Mouse (Mus musculus) layer of hippocampus, postnatal 25 days (tissue): ENCODE data around the gene Aebp1. TPM values are rescaled to one million over a fixed set of nuclear protein-coding genes. Genes with fewer than 3 reads are reported as not detected.

Experiments used
- DNase-seq, 2 experiments: peaks; one replicate each; pipeline ENCODE4 v3.0.0; 2022; ENCODE audit warnings: mixed read lengths in 2 of 2, low spot score in 1 of 2; ENCODE audit errors: extremely low spot score in 1 of 2
- total RNA-seq, 2 experiments: library from RNA; stranded (reverse); gene quantifications; 2 replicates each; pipeline ENCODE4 v1.2.3; 2021

The Aebp1 gene
- total RNA-seq, 2 experiments from 2014 or later: 6.0 to 6.1 TPM

- no peak for DNase-seq
These were observed 54.4 kb downstream of the Aebp1 start for GRCm38 (mm10) chr11:5916178-5916548.

- DNase-seq: no peak
These were observed 56.4 kb downstream of the Aebp1 start for GRCm38 (mm10) chr11:5918111-5918510.

DNA sequence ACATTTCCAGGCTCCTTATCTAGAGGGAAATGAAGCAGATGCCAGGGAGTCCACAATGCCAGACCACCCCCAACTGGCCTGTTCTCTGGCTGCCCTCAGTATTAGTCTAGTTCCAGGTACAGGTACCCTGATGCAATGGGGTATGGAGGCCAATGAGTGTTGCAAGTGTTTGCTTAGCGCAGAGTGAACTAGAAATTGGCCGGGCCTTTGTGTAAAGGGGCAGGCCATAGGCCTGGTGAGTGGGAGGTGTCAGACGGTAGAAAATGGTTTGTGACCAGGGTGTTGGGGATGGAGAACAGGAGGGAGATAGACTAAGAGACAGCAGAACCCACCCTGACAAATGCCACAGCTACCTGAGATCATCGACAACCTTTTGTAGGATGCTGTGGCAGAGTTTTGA lies 57.9 kb downstream of the Aebp1 start:
- no peak for DNase-seq

DNA sequence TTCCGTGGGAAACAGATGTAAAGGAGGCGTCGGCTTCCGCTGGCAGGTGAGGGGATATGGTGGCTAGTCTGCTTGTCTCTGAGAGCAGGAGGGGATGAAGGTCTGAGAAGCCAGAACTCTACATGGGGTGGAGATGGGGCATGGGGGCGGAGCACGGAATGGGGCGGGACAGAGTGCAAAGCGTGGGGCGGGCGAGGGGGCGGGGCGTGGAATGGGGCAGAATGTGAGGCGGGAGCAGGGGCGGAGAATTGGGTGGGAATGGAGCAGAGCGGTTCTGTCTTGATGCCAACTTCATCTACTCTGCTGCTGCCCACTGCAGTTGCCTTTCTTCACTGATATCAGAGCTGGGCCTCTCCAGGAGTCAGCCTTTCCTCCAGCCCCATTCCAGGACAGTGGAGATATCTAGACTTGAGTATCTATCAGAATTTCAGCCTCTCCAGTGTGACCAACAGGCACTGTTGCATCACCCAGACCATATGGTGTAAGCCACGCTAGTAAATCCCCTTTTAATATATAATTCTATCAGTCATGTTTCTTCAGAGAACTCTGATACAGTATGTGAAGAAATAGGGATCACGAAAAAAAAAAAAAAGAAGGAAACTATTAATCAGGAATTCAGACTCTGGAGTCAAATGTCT lies 58.7 kb downstream of the Aebp1 start:
- DNase-seq: no peak

Other genes with a start within 250 kb of the Aebp1 start
- gene Mrps24, start 146.3 kb upstream of the Aebp1 start, total RNA-seq: 10 to 100 TPM; 67.7 to 79.1 TPM
- gene Urgcp, start 99.6 kb upstream of the Aebp1 start, total RNA-seq: 10 to 100 TPM; 64.7 to 68.7 TPM
- 10 to 100 TPM; 82.2 to 82.7 TPM for gene Dbnl, start 73.5 kb upstream of the Aebp1 start, total RNA-seq
- gene Pgam2, start 58.2 kb upstream of the Aebp1 start, total RNA-seq: 10 to 100 TPM; 16.4 to 17.2 TPM
- gene Polm, start 23.9 kb upstream of the Aebp1 start, total RNA-seq: 10 to 100 TPM; 10.0 to 14.5 TPM
- 10 to 100 TPM; 21.2 to 21.9 TPM for gene Pold2, start 16.3 kb downstream of the Aebp1 start, total RNA-seq
- not detected for gene Myl7, start 36.8 kb downstream of the Aebp1 start, total RNA-seq
- gene Gck, start 88.1 kb downstream of the Aebp1 start, total RNA-seq: 1 to 10 TPM; 1.8 to 3.9 TPM
- 10 to 100 TPM; 70.2 to 73.0 TPM for gene Ykt6, start 93.7 kb downstream of the Aebp1 start, total RNA-seq
- gene Camk2b, start 204.4 kb downstream of the Aebp1 start, total RNA-seq: 1,000 to 10,000 TPM; 1,142 to 1,238 TPM